Mouse (Mus musculus) ZHBTc4 (cell line): ENCODE measurements around the gene Efna2.

Experiments
- DNase-seq: peaks from one replicate; pipeline ENCODE4 v3.0.0-alpha.2; 2011; ENCODE audit warnings: low read depth, low spot score

Efna2 gene

DNA sequence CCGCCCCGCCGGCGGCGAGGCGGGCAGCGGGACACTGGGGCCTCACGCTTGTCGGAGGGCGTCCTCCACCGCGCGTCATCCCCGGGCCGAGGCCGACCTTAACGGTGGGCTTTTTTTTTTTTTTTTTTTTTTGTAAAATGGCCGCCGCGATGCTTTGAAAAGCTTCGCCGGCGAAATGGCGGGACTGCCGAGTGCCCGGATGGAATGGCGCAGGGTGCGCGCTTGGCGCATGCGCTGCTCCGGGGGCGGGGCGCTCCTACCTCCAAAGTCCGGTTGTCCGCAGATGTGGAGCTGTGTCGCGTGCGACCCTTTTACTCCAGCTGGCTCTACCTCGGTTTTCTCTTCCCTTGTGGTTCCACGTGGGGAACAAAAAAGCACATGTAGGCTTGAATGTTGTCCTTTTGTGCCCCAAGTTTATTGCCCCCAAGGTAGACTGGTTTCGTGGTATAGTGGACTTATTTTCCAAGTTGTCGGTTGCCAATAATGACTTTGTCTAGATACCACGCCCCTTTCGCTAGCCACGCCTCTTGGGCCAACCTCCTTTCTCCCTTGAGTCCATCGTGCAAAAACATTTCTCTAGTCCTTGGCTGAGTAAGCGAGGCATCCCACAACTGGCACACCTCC lies 11.1 kb upstream of the Efna2 start:
- DNase-seq: peak; percentile 98

- DNase-seq: no peak
Measured at GRCm38 (mm10) chr10:80169070-80169469, 10.2 kb upstream of the Efna2 start.

DNA sequence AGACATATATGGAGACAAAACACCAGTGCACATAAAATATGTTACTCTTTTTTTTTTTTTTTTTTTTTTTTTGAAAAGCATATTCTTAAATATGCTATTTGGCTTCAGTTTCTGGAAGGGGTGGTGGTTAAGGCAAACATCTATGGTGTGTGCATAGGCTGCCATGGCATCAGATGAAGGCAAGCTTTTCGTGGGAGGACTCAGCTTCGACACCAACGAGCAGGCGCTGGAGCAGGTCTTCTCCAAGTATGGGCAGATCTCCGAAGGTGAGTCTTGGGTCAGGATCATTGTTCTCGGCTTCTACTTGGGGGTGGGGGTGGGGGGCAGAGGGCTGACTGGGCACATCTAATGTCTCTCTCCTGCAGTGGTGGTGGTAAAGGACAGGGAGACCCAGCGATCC lies 9.6 kb upstream of the Efna2 start:
- DNase-seq: no peak

DNA sequence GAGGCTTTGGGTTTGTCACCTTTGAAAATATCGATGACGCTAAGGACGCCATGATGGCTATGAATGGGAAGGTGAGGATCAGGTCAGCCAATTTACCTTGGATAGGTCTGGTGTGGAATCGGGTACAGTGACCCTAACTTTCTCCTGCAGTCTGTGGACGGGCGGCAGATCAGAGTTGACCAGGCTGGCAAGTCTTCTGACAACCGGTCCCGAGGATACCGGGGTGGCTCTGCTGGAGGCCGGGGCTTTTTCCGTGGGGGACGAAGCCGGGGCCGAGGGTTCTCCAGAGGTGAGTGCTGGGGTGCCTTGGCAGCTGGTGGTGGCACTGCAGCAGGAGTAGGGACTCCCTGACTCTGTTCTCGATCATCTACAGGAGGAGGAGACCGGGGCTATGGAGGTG lies 9.2 kb upstream of the Efna2 start:
- DNase-seq: no peak

- no peak for DNase-seq
Measured at GRCm38 (mm10) chr10:80170601-80171021, 8.7 kb upstream of the Efna2 start.

GRCm38 (mm10) chr10:80171252-80171651 lies 8.0 kb upstream of the Efna2 start:
- no peak for DNase-seq

DNA sequence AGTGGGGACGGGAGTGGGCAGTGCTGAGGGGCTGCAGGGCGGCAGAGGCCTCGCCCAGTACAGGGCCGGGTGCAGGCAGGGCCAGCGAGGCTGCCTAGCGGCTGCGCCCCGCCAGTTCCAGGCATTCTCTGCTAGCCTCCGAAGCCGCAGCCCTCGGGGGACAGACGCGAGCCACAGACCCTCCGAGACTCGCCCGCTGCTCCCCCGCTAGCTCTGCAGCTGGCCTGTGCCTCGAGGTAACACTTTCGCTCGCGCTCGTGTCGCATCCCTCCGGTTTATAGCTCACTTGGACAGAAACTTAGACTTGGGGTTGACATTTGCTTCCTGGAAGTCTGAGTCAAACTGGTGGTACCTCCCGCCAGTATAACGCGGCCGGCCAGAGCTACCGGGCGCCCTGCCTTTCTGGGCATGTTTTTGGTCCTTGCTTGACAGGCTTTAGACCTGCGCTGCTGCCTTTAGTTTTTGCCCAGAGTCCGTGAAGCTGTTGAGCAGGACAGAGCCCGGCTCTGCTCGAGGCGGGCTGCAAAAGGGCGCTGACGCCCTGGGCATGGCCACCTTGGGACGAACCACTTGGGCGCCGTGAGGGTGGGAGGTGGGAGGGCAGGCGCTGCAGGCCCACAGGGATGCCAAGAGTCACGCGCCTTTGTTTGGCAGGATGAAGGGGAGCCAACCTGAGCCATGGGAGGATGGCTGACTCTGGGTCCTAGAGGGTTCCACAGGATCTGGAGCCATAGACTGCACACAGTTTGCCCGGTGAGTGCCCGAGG lies 7.3 kb upstream of the Efna2 start:
- DNase-seq: no peak

- DNase-seq: peak; percentile 96
Measured at GRCm38 (mm10) chr10:80172527-80173292, 6.6 kb upstream of the Efna2 start, which contains the start of gene 1600002K03Rik. Gene 1600002K03Rik, plus strand, starts transcription at chr10:80172944.

GRCm38 (mm10) chr10:80173358-80173757 lies 5.9 kb upstream of the Efna2 start:
- no peak for DNase-seq

- DNase-seq: no peak
Measured at GRCm38 (mm10) chr10:80173955-80174640, 5.2 kb upstream of the Efna2 start.

DNA sequence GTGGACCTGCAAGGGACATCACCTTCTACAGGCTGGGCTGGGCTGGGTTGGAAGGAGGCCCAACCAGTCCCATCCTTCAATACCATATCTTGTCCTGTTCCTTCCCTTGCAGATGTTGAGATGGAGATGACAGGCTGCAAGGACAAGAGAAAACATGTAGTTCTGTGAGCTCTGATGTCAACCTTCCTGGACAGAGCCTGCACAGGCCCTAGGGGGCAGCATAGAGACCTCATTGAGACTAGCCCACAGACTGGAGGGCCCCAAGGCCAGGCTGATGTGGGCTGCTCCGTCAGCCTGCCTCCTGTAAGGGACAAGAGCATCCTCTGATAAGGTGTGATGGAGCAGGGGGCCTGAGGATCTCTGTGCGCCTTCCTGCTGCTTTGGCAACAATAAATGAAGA lies 4.6 kb upstream of the Efna2 start:
- DNase-seq: peak; percentile 78

GRCm38 (mm10) chr10:80175536-80176269 lies 3.6 kb upstream of the Efna2 start:
- peak; percentile 75 for DNase-seq

GRCm38 (mm10) chr10:80176270-80176834 lies 2.9 kb upstream of the Efna2 start:
- no peak for DNase-seq

DNA sequence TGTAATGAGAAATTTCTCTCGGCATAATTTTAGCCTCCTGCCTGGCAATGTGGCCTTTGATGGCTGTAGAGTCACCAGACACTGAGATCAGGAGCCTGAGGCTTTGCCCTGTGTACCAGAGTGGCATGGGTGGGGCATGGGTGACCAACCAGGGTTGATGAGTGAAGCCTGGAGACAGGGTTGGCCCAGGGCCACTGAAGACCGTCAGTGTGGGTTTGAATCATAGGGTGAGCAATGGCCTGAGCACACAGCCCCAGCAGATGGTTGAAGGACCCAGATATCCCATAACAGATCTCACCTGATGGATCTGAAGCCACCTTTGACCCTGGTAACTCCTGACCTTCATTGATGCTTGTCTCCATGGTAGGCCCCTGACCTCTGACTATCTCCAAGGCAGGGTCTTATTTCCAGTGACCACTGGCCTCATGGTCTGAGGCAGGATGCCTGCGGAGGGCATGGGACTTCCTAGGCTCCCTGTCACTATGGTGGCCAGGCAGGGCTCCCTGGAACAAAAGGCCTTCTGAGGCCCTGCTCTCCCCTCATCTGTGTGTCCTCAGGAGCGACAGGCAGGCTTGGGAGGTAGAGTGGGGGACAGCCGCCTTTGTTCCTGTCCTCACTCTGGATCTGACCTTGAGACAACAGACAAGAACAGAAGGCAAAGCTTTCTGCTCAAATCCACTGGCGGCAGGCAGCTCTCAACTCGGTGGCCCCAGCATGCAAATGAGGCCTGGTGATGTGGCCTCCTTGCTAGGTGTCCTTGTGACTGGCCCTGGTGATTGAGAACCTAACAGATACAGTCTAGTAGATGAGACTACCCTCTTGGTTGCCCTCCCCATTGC lies 1.6 kb upstream of the Efna2 start:
- DNase-seq: no peak

- DNase-seq: no peak
Measured at GRCm38 (mm10) chr10:80180288-80180687, 1.0 kb downstream of the Efna2 start.

DNA sequence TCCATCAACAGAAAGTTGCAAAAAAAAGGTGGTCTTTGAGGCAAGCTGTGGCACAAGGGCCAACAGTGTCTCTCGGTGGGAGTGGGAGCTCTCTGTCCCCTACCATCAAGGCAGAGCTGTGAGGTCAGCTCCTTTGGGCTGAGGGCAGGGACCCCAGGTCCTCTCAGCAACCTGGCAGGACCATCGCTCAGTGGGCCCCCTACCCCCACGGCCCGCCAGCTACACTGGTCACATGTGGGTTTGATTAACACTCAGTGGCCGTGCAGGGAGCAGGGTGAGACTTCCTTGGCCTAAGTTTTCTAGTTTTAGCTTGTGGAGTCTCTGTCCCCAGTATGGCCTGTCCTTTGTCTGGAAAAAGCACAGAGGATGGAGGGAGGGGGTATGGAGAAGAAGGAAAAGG lies 1.5 kb downstream of the Efna2 start:
- DNase-seq: no peak

DNA sequence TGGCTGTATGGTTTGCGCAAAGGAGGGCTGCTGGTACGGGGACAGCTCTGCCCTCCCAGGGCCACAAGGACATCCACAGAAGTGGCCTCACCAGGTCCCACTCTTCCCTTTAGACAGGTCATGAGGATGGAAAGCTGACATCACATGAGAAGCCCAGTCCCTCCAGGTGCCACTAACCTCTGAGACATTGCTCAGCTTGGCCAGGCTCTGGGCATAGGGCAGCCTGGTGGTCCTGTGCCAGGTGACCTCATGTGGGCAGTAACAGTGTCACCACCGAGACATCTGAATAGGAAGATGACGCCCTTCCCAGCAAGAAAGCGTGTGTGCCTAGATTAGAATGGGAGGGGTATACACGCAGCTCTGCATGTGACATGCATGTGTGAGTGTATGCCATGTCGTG lies 3.3 kb downstream of the Efna2 start:
- no peak for DNase-seq

- DNase-seq: peak; percentile 62
Measured at GRCm38 (mm10) chr10:80186649-80187048, 7.4 kb downstream of the Efna2 start.

DNA sequence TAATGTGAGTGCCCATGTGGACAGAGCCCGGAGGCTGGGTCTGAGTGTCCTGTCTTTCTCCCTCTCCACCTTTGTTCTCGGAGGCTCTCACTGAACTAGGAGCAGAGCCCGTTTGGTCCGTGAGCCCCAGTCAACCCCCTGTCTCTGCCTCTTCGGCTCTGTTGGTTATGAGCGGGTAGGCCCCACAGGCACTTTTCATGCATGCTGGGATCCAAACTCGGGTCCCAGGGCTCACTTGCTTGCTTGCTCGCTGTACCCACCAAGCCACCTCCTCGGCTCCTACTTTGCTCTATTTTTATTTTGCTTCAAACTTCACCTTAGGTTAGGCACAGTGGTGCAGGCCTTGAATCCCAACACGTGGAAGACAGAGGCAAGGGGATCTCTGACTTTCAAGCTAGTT lies 8.5 kb downstream of the Efna2 start:
- DNase-seq: no peak

DNA sequence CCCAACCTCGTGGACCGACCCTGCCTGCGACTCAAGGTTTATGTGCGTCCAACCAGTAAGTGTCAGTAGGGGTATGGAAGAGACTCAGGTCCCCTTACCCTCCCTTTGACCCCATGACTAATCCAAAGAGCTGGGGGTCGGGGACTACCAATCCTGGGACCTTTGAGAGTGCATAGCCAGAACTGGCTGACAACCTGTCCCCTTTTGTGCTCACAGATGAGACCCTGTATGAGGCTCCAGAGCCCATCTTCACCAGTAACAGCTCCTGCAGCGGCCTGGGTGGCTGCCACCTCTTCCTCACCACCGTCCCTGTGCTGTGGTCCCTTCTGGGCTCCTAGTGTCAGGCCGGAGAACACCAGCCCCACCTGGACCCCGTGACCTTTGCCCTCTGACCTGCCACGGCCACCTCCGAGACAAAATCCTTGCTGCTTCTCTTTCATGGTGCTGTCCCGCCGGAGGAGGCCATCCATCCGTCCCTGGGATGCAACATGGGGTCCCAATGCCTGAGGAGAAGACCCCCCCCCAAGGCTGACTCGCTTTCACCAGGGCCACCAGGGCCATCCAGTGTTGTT lies 9.3 kb downstream of the Efna2 start:
- DNase-seq: no peak
